ENCODE assay signal across 10 mouse cellular contexts in genomic region chr2:106195170-106195569, GRCm38 (mm10).
DNase-seq lines count a peak whose midpoint lies in the region; ATAC-seq lines count a peak whose summit lies in the region.
"Had no signal": no experiment of that assay in that cellular context is flagged by ENCODE, and none has a peak within 500 bp of the region (broad histone marks: within the 10 kb centered on the region; RNA-seq: fewer than 3 reads in every experiment).

No protein-coding gene starts in this region.

- peak; percentile 64 for ATAC-seq in forebrain, embryonic 12.5 days (ENCODE audit: low FRiP score)
- no peak for ATAC-seq in liver, embryonic 12.5 days

- intact Hi-C loops in left cerebral cortex, postnatal 36 days (cut with DNase I), result loop anchor here (10.0 kb wide), 2 partner anchors 110 to 860 kb away; no protein-coding TSS in a partner anchor
- intact Hi-C loops in heart, postnatal 10 days (cut with DNase I), result loop anchor here (2.0 to 10.0 kb wide), 3 partner anchors 578 to 930 kb away; no protein-coding TSS in a partner anchor

- peaks cover 2% of the 10 kb centered on the region; the same call in 1 of the 2 replicates for H3K9me3 ChIP-seq in forebrain, embryonic 12.5 days
- H3K9me3 ChIP-seq in midbrain, embryonic 10.5 days (replicated peaks), result 0 out of 2 replicates have a peak, but pooled peaks cover 2% of the 10 kb centered on the region
- 0 out of 2 replicates have a peak, but pooled peaks cover under 1% of the 10 kb centered on the region for H3K9me3 ChIP-seq in liver, embryonic 12.5 days (replicated peaks)

- peaks cover 6% of the 10 kb centered on the region; the same call in 1 of the 2 replicates for H3K27me3 ChIP-seq in forebrain, embryonic 12.5 days
- peaks cover 48% of the 10 kb centered on the region for H3K27me3 ChIP-seq in midbrain, embryonic 10.5 days (ENCODE audit: low read depth, poor library complexity, severe bottlenecking)
- H3K27me3 ChIP-seq in liver, embryonic 12.5 days (replicated peaks), result peaks cover 7% of the 10 kb centered on the region; the same call in 1 of the 2 replicates

- H3K4me2 ChIP-seq in forebrain, embryonic 12.5 days, result peak overlapping the region; percentile 68
- no peak overlapping the region for H3K4me2 ChIP-seq in liver, embryonic 12.5 days

- peak overlapping the region; percentile 32 for H3K4me3 ChIP-seq in forebrain, embryonic 12.5 days (replicated peaks)
- H3K4me3 ChIP-seq in midbrain, embryonic 10.5 days, result peak overlapping the region; percentile 56; the same call in 1 of the 2 replicates
- no peak overlapping the region for H3K4me3 ChIP-seq in liver, embryonic 12.5 days

- no peaks in the 10 kb centered on the region for H3K36me3 ChIP-seq in forebrain, embryonic 12.5 days (replicated peaks)
- no peaks in the 10 kb centered on the region for H3K36me3 ChIP-seq in midbrain, embryonic 10.5 days
- H3K36me3 ChIP-seq in liver, embryonic 12.5 days, result no peaks in the 10 kb centered on the region

- DNase-seq in R1 (ENCODE audit: low read depth, low spot score), result peak; percentile 13
- DNase-seq in cerebellum, postnatal 10 days, result peak; percentile 100
- peak; percentile 43 for DNase-seq in midbrain, embryonic 10.5 days (ENCODE audit: low spot score)
- no peak for DNase-seq in left cerebral cortex, postnatal 36 days (ENCODE audit: low spot score in 2 of 2)
- no peak for DNase-seq in heart, postnatal 10 days
- no peak for DNase-seq in layer of hippocampus, adult 9-11 months
- DNase-seq: gastrocnemius, postnatal 10 days; lung, embryonic 14.5 days had no signal

- no peak overlapping the region for H3K27ac ChIP-seq in forebrain, embryonic 12.5 days
- H3K27ac ChIP-seq in midbrain, embryonic 10.5 days (replicated peaks), result no peak overlapping the region; the same call in 1 of the 2 replicates
- H3K27ac ChIP-seq in liver, embryonic 12.5 days, result no peak overlapping the region

- H3K9ac ChIP-seq in forebrain, embryonic 12.5 days, result 0 out of 2 replicates have a peak overlapping the region, but pooled peaks have one; percentile 18
- no peak overlapping the region for H3K9ac ChIP-seq in liver, embryonic 12.5 days
- H3K9ac ChIP-seq: lung, embryonic 14.5 days had no signal

- under 1% methylated on average over 6 of the region's 7 CpGs for WGBS in forebrain, embryonic 12.5 days
- 9% methylated on average over 7 of the region's 7 CpGs for WGBS in midbrain, embryonic 10.5 days
- 19% methylated on average over 7 of the region's 7 CpGs for WGBS in liver, embryonic 12.5 days (ENCODE audit: insufficient replicate concordance)

- H3K4me1 ChIP-seq in forebrain, embryonic 12.5 days, result peaks cover 32% of the 10 kb centered on the region
- peaks cover 48% of the 10 kb centered on the region for H3K4me1 ChIP-seq in midbrain, embryonic 10.5 days
- H3K4me1 ChIP-seq in liver, embryonic 12.5 days, result no peaks in the 10 kb centered on the region

Comparison
In these comparisons a context has a peak if more than half of its experiments do, and no peak if none do; other contexts are left out.
1. DNase-seq: peak in R1 (single experiment), cerebellum, postnatal 10 days (2 of 2) and midbrain, embryonic 10.5 days (single experiment); none in left cerebral cortex, postnatal 36 days (0 of 2), heart, postnatal 10 days (0 of 2) and layer of hippocampus, adult 9-11 months (single experiment).